Mouse (Mus musculus) right cerebral cortex, postnatal 4 days (tissue): ENCODE results near the gene Mtor.
A peak's percentile ranks its signal among the peaks of the same experiment; 100 is the strongest.

Experiments used
- DNase-seq: peaks from one replicate; pipeline ENCODE4 v3.0.0-alpha.2; 2022

The Mtor gene

GRCm38 (mm10) chr4:148549106-148549505 is 100.7 kb downstream of the Mtor start:
- no peak for DNase-seq

GRCm38 (mm10) chr4:148557766-148558165 is 109.4 kb downstream of the Mtor start:
- no peak for DNase-seq

DNA sequence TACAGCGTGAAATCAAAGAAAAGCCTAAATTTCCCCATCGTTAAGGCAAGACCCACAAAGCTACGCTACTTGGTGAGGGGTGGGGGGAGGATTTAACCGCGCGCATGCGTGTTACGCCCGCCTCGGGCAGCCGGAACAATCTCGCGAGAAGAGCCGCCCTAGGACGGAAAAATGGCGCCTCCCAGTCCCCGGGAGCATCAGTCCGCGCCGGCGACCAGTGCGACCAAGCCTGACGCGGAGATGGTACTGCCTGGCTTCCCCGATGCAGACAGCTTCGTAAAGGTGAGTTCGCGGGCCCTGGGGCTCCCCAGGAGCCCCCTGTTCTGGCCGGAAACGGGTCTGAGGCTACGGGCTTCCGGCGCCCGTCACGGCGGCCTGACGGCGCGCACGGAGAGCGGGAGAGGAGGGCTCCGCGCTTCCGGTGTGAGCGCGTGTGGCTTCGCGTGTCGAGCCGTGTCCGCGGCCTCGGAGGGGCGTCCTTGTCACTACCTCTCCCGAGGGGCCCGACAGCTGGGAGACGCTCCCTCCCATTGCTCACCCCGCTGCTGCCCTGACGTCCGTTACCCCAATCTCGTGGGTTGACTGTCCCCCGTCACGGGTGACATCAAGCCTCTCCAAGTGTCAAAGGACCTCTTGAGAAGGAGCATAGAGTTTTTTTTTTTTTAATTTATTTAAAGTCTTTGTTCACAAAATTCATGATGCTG is 110.0 kb downstream of the Mtor start, which contains the start of gene Exosc10:
TSS of gene Exosc10 (plus strand) at position 133 of the 704 bp plus-strand sequence.
- DNase-seq, result peak; percentile 90

DNA sequence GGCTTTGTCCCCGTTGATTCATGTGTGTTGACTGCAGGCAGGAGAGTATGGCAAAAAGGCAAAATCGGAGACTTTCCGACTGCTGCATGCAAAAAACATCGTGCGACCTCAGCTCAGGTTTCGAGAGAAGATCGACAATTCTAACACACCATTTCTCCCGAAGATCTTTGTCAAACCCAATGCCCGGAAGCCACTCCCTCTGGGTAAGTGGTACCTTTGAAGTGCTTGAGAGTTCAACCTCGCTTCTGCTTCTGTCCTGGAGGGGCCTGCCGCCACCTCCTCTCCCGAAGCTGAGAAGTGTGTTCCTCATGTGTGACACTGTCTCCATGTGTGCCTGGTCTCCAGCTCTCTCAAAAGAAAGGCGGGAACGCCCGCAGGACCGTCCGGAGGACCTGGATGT is 114.3 kb downstream of the Mtor start:
- DNase-seq, result no peak

- DNase-seq, result no peak
Measured at GRCm38 (mm10) chr4:148563595-148563994, 115.2 kb downstream of the Mtor start.

DNA sequence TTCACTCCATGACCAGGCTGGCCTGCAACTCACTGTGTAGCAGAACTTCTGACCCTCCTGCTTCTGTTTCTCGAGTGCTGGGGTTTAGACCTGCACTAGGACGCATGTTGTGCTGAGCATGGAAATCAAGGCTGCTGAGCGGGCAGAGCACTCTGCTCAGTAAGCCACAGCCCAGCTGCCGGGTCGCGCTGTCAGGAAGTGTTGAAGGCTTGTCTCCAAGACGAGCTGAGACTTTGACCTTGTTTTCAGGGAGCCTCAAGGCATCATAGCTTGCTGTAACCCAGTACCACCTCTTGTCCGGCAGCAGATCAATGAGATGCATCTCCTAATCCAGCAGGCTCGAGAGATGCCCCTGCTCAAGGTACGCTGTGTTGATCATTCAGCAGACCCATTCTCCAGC is 121.7 kb downstream of the Mtor start:
- no peak for DNase-seq

GRCm38 (mm10) chr4:148570693-148571295 is 122.4 kb downstream of the Mtor start:
- no peak for DNase-seq

DNA sequence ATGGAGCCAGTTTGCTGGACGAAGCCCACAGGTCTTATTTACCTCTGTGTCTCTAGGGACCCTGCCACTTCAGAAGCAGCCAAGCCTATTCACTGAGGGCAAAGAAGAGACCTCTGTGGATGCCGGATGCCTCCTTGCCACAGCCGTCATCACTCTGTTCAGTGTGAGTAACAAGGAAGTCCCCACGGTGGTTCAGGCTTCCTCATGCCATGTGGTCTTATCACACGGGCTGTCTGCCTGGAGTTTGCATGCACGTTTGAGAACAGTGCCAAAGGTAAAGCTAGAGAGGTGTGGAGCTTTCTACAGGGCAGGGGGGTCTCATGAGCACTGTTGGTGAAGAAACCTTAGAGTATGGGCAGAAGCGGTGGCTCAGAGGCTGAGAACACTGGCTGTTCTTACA is 124.8 kb downstream of the Mtor start:
- no peak for DNase-seq

DNA sequence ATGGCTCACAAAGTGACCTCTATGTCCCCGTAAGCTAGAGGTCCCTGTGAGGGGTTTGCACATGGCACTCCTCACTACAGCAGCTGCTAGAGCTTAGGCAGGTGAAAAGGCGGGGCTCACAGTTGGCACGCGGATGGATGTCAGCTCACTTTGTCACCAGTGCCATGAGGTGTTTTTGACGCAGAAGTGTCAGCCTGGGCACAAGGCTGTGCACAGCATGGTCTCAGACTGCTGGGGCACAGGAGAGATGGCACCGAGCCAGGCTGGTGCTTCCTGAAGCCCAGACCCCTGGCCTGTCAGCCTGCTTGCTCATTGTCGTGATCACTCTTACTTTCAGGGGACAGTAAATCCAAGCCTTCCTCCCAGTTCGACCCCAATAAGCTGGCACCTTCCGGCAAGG is 132.4 kb downstream of the Mtor start:
- DNase-seq, result no peak

DNA sequence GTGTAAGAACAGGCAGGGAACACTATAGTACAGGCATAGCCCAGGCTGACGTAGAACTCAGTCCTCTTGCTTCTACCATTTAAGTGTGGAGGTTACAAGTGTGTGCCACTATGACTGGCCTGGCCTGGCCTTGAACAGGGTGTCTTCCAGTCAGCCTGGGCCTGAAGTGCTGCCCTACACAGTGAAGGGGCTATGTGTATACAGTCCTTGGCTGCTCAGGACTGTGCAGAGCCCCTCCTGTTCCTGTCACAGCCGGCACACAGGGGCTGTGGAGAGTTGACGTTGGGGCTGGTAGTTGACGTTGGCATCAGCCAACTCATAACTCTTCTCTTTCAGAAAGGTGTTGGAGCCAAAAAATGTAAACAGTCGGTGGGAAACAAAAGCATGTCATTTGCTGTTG is 133.0 kb downstream of the Mtor start:
- no peak for DNase-seq

GRCm38 (mm10) chr4:148583257-148583656 is 134.8 kb downstream of the Mtor start:
- no peak for DNase-seq

DNA sequence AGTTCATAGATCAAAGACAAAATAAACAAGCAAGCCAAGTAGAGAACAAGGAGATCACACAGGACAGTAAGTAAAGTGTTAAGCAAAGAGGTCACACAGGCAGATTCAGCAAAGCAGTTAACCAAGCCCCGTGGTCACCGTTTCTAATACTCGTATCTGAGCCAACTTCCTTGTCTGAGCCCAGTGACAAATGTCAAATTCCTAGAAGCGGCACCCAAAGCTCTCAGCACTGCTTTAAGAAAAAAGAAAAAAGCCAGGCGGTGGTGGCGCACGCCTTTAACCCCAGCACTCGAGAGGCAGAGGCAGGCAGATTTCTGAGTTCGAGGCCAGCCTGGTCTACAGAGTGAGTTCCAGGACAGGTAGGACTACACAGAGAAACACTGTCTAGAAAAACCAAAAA is 138.2 kb downstream of the Mtor start:
- DNase-seq, result no peak

DNA sequence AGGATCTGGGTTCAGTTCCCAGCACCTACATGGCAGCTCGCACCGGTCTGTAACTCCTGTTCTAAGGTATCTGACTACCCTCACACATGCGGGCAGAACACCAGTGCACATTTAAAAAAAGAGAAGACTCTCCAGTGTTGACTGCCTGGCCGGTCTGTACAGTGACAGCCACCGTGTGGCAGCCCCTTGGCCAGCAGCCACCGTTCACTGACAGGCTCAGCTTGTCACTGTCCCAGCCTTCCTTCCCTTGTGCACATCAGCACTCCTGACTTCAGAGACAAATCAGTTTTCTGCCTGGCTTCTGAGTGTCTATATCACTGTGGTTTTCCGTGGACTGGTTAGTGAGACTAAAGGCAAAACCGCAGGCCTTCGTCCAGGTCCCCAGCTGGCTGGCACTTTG is 140.4 kb downstream of the Mtor start:
- DNase-seq, result peak; percentile 35

- no peak for DNase-seq
Measured at GRCm38 (mm10) chr4:148589565-148589964, 141.2 kb downstream of the Mtor start.

GRCm38 (mm10) chr4:148590421-148591170 is 142.2 kb downstream of the Mtor start:
- DNase-seq, result no peak

GRCm38 (mm10) chr4:148591171-148591630 is 142.8 kb downstream of the Mtor start, which contains the start of gene Srm:
Gene Srm (plus strand): TSS chr4:148591503.
- peak; percentile 95 for DNase-seq

DNA sequence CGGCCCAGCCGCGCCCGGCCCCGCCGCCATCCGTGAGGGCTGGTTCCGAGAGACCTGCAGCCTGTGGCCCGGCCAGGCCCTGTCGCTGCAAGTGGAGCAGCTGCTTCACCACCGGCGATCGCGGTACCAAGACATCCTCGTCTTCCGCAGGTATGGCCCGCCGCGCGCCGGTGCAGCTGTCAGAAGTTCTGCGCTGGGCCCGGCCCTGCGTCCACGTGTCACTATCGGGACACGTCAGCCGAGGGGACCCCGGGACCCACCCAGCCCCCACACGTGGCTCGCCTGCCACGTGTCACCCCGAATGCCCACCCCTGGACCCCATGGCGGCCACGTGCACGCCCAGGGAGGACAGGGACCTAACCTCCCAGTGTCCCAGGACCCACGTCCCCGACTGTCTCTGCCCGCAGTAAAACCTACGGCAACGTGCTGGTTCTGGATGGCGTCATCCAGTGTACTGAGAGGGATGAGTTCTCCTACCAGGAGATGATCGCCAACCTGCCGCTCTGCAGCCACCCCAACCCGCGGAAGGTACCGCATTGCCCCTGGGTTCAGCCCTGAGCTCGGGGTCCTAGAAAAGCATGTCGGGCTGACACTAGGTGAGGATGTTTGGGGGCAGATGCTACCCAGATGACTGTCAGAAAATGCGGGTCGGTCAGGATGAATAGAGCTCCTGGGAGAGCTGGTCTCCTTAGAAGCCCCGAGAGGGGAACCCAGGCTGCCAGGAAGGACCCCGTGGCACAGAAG is 143.4 kb downstream of the Mtor start:
- DNase-seq, result peak; percentile 56

GRCm38 (mm10) chr4:148593996-148594395 is 145.6 kb downstream of the Mtor start:
- no peak for DNase-seq

DNA sequence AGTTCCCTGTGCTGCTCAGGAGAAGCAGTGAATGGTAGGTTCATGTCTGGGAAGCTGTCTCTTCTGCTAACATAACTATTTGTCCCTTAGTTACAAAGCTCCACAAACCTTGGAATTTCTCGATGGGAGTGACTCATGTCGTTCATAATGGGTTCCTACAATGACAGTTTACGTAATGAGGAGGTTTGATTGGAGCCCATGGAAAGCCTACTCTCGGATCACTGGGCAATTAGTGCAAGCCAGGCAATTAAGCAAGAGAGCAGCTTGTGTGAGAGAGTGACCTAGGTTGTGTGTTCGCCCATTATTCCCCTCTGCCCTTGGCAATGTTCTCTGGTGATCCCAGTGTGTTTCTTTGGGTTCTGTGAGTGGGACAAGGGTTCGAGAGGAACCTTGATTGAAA is 147.5 kb downstream of the Mtor start:
- DNase-seq, result no peak

DNA sequence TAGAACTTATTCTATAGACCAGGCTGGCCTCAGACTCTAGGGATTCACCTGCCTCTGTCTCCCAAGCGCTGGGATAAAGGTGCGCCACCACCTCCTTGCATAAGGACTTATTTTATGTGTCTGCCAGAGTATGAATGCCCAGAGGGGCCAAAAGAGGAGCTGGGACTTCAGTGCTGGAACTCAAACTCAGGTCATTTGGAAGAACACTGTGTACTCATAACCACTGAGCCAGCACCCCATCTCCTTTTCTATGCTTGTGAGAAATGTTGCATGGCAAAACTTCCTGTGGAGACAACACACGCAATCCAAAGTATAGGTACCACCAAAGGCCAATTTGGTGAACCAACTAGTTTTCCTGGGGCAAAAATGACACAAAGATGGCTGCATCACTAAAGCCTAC is 148.3 kb downstream of the Mtor start:
- DNase-seq, result no peak

DNA sequence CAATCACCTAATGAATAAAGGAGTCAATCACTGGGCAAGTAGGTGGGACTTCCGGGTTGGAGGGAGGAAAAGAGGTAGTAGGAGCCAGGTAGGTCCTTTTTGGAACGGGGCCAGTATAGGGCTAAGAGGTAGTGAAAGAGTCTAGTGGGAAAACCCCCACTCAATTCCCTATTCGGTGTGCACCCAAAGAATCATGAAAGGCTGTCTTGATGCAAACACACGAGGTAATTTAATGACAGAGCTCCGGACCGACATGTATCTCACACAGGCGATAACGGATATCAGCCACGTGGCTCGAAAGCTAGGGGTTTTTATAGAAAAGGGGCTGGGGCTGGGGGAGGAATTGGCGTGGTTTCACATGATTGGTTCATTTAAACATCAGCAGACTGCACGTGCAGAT is 150.4 kb downstream of the Mtor start:
- no peak for DNase-seq

GRCm38 (mm10) chr4:148600316-148600715 is 151.9 kb downstream of the Mtor start:
- no peak for DNase-seq

GRCm38 (mm10) chr4:148601871-148602270 is 153.5 kb downstream of the Mtor start:
- no peak for DNase-seq
